9 mouse cellular contexts compared by ENCODE assay signal in the genomic region with DNA sequence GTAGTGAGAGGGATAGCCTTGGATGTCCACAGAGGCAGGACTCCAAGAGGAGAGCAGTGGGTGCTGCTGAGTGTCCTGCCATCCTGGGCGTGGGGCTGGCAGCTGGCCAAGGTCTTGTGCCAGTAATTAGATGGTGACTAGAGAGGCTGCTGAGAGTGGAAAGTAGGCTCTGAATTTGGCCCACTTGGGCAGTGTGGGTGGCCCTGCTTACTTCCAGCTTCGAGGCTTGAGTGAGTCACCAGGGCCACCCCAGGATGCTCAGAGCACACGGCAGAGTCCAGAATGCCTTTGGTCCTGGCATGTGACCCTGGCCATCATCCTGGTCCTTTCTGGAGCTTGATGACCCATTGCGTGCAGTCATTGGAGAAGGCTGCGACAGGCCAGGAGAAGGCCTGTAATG. TPM values are rescaled to one million over a fixed set of nuclear protein-coding genes. Genes with fewer than 3 reads are reported as not detected.
DNase-seq lines count a peak whose midpoint lies in the region; ATAC-seq lines count a peak whose summit lies in the region.
"Had no signal": no experiment of that assay in that cellular context is flagged by ENCODE, and none has a peak within 500 bp of the region (broad histone marks: within the 10 kb centered on the region; RNA-seq: fewer than 3 reads in every experiment).

No protein-coding gene starts in this region.

- H3K27ac ChIP-seq in forebrain, embryonic 12.5 days: no peak overlapping the region
- H3K27ac ChIP-seq: liver, embryonic 13.5 days had no signal

- H3K9ac ChIP-seq in forebrain, embryonic 12.5 days: no peak overlapping the region
- H3K9ac ChIP-seq: liver, embryonic 13.5 days had no signal

- peak; percentile 18 for DNase-seq in gastrocnemius, adult 18-20 months (ENCODE audit: low spot score)
- no peak for DNase-seq in gastrocnemius, postnatal 25 days
- peak; percentile 75 for DNase-seq in adrenal gland, postnatal 14 days
- DNase-seq in gastrocnemius, postnatal 14 days: peak; percentile 50
- peak; percentile 59 for DNase-seq in lung, postnatal 14 days
- no peak for DNase-seq in B cell, adult 2 months
- no peak for DNase-seq in liver
- DNase-seq: liver, embryonic 13.5 days had no signal

- no peaks in the 10 kb centered on the region for H3K36me3 ChIP-seq in forebrain, embryonic 12.5 days (replicated peaks)
- H3K36me3 ChIP-seq: liver, embryonic 13.5 days had no signal

- no peak for ATAC-seq in forebrain, embryonic 12.5 days (ENCODE audit: low FRiP score)

- WGBS in forebrain, embryonic 12.5 days: 84% methylated on average over 5 of the region's 5 CpGs

- H3K27me3 ChIP-seq in forebrain, embryonic 12.5 days: no peaks in the 10 kb centered on the region
- H3K27me3 ChIP-seq: liver, embryonic 13.5 days had no signal

- peaks cover 29% of the 10 kb centered on the region for H3K4me1 ChIP-seq in forebrain, embryonic 12.5 days
- H3K4me1 ChIP-seq: liver, embryonic 13.5 days had no signal

- H3K9me3 ChIP-seq in forebrain, embryonic 12.5 days: no peaks in the 10 kb centered on the region
- H3K9me3 ChIP-seq: liver, embryonic 13.5 days had no signal

- intact Hi-C loops in gastrocnemius, postnatal 14 days (cut with DNase I; ENCODE audit: low total_unique reads): no loop called here

- no peak overlapping the region for H3K4me2 ChIP-seq in forebrain, embryonic 12.5 days
- H3K4me2 ChIP-seq: liver, embryonic 13.5 days had no signal

- H3K4me3 ChIP-seq in forebrain, embryonic 12.5 days (replicated peaks): no peak overlapping the region
- H3K4me3 ChIP-seq: liver, embryonic 13.5 days had no signal

RNA-seq across cellular contexts. Expression of gene Parva, which starts 31.1 kb away (rescaled TPM):
- 10 to 100 TPM; 10.1 to 13.3 TPM for total RNA-seq in gastrocnemius, adult 18-20 months (2021)
- 10 to 100 TPM; 19.0 to 22.7 TPM for total RNA-seq in gastrocnemius, postnatal 25 days (2021)
- total RNA-seq in adrenal gland, postnatal 14 days (2021): 84.2 and 94.8 TPM in 2 replicates
- 10 to 100 TPM; 36.1 to 41.5 TPM for total RNA-seq in gastrocnemius, postnatal 14 days (2021)
- polyA plus RNA-seq in forebrain, embryonic 12.5 days (2016; fragmentation: Nextera tagmentation; extraction: Ambion mirVana): 51.9 and 54.6 TPM in 2 replicates

Comparison
In these comparisons a context has a peak if more than half of its experiments do, and no peak if none do; other contexts are left out.
1. DNase-seq: peak in gastrocnemius, adult 18-20 months (single experiment), adrenal gland, postnatal 14 days (single experiment), gastrocnemius, postnatal 14 days (single experiment) and lung, postnatal 14 days (single experiment); none in gastrocnemius, postnatal 25 days (single experiment), B cell, adult 2 months (0 of 2) and liver (single experiment).